Mouse (Mus musculus) spleen, adult 2 months (tissue): Measurements from ENCODE around the gene Saa2. TPM values are rescaled to one million over a fixed set of nuclear protein-coding genes. Genes with fewer than 3 reads are reported as not detected.

Experiments
- DNase-seq, 2 experiments: peaks; one replicate each; pipeline versions ENCODE4 v3.0.0 to v3.0.0-alpha.2; 2012 to 2021; ENCODE audit warnings: low spot score in 2 of 2, low read depth in 1 of 2
- H3K27ac ChIP-seq: fragments of 200-500 bp; 2 replicates; pipeline ENCODE4 v1.5.1; 2012; ENCODE audit warnings: low read length, inconsistent platforms; ENCODE audit not compliant: insufficient read depth
- H3K27me3 ChIP-seq: fragments of 200-500 bp; 2 replicates; pipeline ENCODE4 v1.6.1; 2012; ENCODE audit warnings: mild to moderate bottlenecking, moderate library complexity, low read length, inconsistent platforms; ENCODE audit not compliant: control insufficient read depth, insufficient read depth
- H3K36me3 ChIP-seq: fragments of 200-500 bp; 2 replicates; pipeline ENCODE4 v1.6.1; 2012; ENCODE audit warnings: mild to moderate bottlenecking, low read length, inconsistent platforms; ENCODE audit not compliant: control insufficient read depth, insufficient read depth
- H3K4me1 ChIP-seq: fragments of 200-500 bp; 2 replicates; pipeline ENCODE4 v1.6.1; 2011; ENCODE audit warnings: inconsistent platforms; ENCODE audit not compliant: control insufficient read depth, insufficient read depth, insufficient read length
- H3K4me3 ChIP-seq: fragments of 200-500 bp; 2 replicates; pipeline ENCODE4 v1.5.1; 2011; ENCODE audit warnings: mild to moderate bottlenecking, inconsistent platforms; ENCODE audit not compliant: insufficient read depth, insufficient read length; ENCODE audit errors: extremely low read depth
- CTCF ChIP-seq: fragments of 200-500 bp; IDR thresholded peaks from 2 replicates; pipeline ENCODE4 v1.5.1; 2011; ENCODE audit warnings: mild to moderate bottlenecking, inconsistent platforms; ENCODE audit not compliant: insufficient read depth, insufficient read length, insufficient replicate concordance; ENCODE audit errors: extremely low read depth
- POLR2A ChIP-seq: fragments of 200-500 bp; IDR thresholded peaks from 2 replicates; pipeline ENCODE4 v1.6.1; 2011; ENCODE audit warnings: low read depth, low read length, inconsistent platforms
- WGBS: fragments of 180-500 bp; shearing (Covaris S2); methylation state at CpG from one replicate; pipeline ENCODE4 v1.1.7; 2018; 5-methylcytosine and 5-hydroxymethylcytosine counted together
- polyA plus RNA-seq: library from polyadenylated mRNA; depleted of rRNA; stranded (reverse); fragments of >200 nt; gene quantifications from 2 replicates; pipeline ENCODE4 v1.2.3, GENCODE M21; 2012; rRNA removed

Gene Saa2
- polyA plus RNA-seq, 1 experiment, result not detected

DNA sequence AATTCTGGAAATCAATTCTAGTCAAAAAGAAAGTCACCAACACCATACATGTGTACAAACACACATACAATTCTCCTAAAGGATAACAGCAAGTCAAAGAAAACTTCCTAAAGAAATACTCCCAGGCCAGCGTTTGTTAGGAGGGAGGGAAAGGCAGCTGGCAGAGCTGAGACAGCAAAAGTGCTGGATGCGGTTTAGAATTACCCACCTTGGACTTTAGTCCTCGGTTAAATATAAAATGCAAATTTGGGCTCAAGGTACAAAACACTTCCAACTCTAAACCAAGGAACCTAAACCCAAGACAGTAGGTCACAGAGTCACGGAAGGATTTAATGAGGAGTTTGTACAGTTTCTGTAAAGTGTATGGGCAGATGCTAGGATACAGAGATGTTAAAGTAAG, 42.3 kb downstream of the Saa2 start:
- no peak overlapping the region for H3K27ac ChIP-seq
- no peak overlapping the region for H3K4me3 ChIP-seq
- H3K4me1 ChIP-seq, result peaks cover 5% of the 10 kb centered on the region; the same call in 1 of the 2 replicates
- no peak for TF ChIP-seq CTCF
- TF ChIP-seq POLR2A, result no peak
- no peaks in the 10 kb centered on the region for H3K27me3 ChIP-seq
- 94% methylated on average over 4 of the region's 4 CpGs for WGBS
- no peak for DNase-seq
- H3K36me3 ChIP-seq, result peaks cover 2% of the 10 kb centered on the region; the same call in 1 of the 2 replicates

DNA sequence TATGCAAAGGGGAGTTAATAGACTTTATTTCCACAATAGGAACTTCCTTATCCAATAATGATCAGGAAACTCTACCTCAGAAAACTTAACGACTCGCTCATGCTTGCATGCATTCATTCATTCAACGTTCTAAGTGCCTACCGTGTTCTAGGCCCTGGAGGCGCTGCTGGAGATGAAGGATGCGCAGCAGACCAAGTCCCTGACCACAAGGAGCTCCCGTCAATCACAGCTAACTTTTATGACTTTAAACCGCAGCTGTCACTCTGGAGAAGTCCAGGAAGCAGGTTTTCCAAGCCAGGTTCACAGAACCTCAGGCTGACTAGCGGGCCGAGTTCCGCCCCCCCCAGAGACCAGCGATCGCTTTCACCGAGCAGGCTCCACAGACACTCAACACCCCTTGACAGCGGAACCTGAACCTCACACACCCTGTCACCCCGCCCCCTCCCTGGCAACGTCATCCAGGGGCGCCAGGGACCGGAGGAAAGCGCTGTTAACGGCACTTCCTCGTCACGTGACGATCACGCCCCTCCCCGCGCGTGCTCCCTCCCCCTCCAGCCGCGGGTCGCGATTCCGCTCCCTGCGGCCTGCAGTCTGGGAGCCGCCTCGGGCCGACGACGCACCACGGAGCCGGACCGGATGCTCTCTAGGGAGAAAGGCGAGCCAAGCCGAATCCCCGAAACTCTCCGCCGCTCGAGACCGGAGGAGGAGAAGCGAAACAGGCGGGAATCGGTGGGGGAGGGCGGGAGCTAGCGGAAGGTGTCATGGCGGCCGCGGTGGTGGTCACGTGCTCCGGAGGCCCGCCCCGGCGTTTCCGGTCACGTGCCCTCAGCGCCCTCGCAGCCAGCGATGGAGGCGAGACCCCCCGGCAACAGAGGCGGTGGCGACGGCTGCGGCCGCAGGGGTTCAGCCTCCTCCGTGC, 44.0 kb downstream of the Saa2 start, which contains the start of the genes Hps5 and Gtf2h1:
Gene Hps5, minus strand, starts transcription at position 778 of the 919 bp plus-strand sequence.
Gene Gtf2h1, plus strand, starts transcription at position 817 of the 919 bp plus-strand sequence.
- H3K36me3 ChIP-seq, result 0 out of 2 replicates have a peak, but pooled peaks cover 1% of the 10 kb centered on the region
- H3K4me1 ChIP-seq, result peaks cover 5% of the 10 kb centered on the region; the same call in 1 of the 2 replicates
- H3K4me3 ChIP-seq, result peak within 1 kb of the TSS; percentile 88
- TF ChIP-seq POLR2A (no peak; the same call in none of the 2 replicates), CTCF (no peak)
- H3K27me3 ChIP-seq, result no peaks in the 10 kb centered on the region
- under 1% methylated on average over 75 of the region's 75 CpGs for WGBS
- peak within 1 kb of the TSS; percentile 95 for H3K27ac ChIP-seq
- peak; percentile 96 to 99 for DNase-seq

- no peaks in the 10 kb centered on the region for H3K27me3 ChIP-seq
- peak overlapping the region; percentile 88 for H3K4me3 ChIP-seq
- no peak for DNase-seq
- peaks cover 5% of the 10 kb centered on the region; the same call in 1 of the 2 replicates for H3K4me1 ChIP-seq
- no peaks in the 10 kb centered on the region for H3K36me3 ChIP-seq
- TF ChIP-seq CTCF (no peak), POLR2A (no peak)
- peak overlapping the region; percentile 95; the same call in 1 of the 2 replicates for H3K27ac ChIP-seq
- WGBS, result under 1% methylated on average over 31 of the region's 31 CpGs
Measured at GRCm38 (mm10) chr7:46796206-46796679, 44.7 kb downstream of the Saa2 start.

- peaks cover 5% of the 10 kb centered on the region; the same call in 1 of the 2 replicates for H3K4me1 ChIP-seq
- DNase-seq, result no peak
- no peaks in the 10 kb centered on the region for H3K36me3 ChIP-seq
- H3K27me3 ChIP-seq, result no peaks in the 10 kb centered on the region
- TF ChIP-seq CTCF, result no peak
- no peak for TF ChIP-seq POLR2A
- 41% methylated on average over 6 of the region's 6 CpGs for WGBS
- H3K27ac ChIP-seq, result no peak overlapping the region
- H3K4me3 ChIP-seq, result no peak overlapping the region
Measured at GRCm38 (mm10) chr7:46796779-46797178, 45.2 kb downstream of the Saa2 start.

Other genes starting within 250 kb of the Saa2 start
- gene Sergef, start 112.0 kb upstream of the Saa2 start, polyA plus RNA-seq, result 7.4 and 11.3 TPM in 2 replicates
- gene Tph1, start 79.3 kb upstream of the Saa2 start, polyA plus RNA-seq, result not detected in 2 replicates
- gene Saal1, start 41.1 kb upstream of the Saa2 start, polyA plus RNA-seq, result 5.0 and 5.8 TPM in 2 replicates
- 0.21 and 0.33 TPM in 2 replicates for gene Saa3, start 36.1 kb upstream of the Saa2 start, polyA plus RNA-seq
- gene Saa4, start 19.2 kb upstream of the Saa2 start, polyA plus RNA-seq, result not detected in 2 replicates
- not detected in 2 replicates for gene Saa1, start 8.8 kb upstream of the Saa2 start, polyA plus RNA-seq
- gene Hps5, start 44.3 kb downstream of the Saa2 start, polyA plus RNA-seq, result 16.6 and 20.3 TPM in 2 replicates
- gene Gtf2h1, start 44.3 kb downstream of the Saa2 start, polyA plus RNA-seq, result 4.7 and 5.4 TPM in 2 replicates
- gene Ldha, start 89.7 kb downstream of the Saa2 start, polyA plus RNA-seq, result 165 and 196 TPM in 2 replicates
- gene Ldhc, start 109.4 kb downstream of the Saa2 start, polyA plus RNA-seq, result 0.09 TPM in 1 of 2 replicates, not detected in the other
- 33.3 and 39.3 TPM in 2 replicates for gene Tsg101, start 168.2 kb downstream of the Saa2 start, polyA plus RNA-seq
- gene Uevld, start 206.7 kb downstream of the Saa2 start, polyA plus RNA-seq, result 1.00 and 1.3 TPM in 2 replicates
- gene Gm9999, start 231.8 kb downstream of the Saa2 start, polyA plus RNA-seq, result not detected in 2 replicates